Mouse (Mus musculus): Measurements from ENCODE around the gene 1700025G04Rik. TPM values are rescaled to one million over a fixed set of nuclear protein-coding genes. Genes with fewer than 3 reads are reported as not detected.

The 1700025G04Rik gene
- polyA plus RNA-seq, 1 experiment from 2014 or later, result 29.3 TPM

DNA sequence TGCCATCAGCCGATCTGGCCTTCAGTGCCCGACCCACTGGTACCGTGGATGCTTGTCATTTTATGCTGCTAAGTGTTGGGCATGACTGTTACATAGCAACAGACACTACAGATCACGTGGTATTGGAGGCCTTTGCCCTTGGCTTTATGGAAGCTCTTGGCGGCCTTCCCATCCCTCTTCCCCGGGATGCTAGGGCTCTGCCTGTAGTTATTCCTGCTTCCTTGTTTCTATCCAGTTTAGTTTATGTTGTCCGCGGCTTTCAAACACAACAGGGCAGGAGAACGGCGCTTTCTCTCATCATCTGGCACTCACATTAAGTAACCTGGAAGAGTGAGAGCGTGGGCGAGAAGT is 226.2 kb downstream of the 1700025G04Rik start:
- DNase-seq (ENCODE audit: low spot score), result no peak
- no peak for ATAC-seq (replicated peaks; ENCODE audit: insufficient number of reproducible peaks, low FRiP score, low TSS enrichment, low read depth)
- Histone ChIP-seq H3K9ac (replicated peaks; ENCODE audit: low read length) (no peak overlapping the region), H3K4me1 (ENCODE audit: control insufficient read depth, insufficient read depth, low read length) (no peaks in the 10 kb centered on the region), H3K4me2 (ENCODE audit: low read depth, low read length) (no peak overlapping the region), H3K27me3 (ENCODE audit: control insufficient read depth, insufficient read depth, low read length) (no peaks in the 10 kb centered on the region), H3K4me3 (ENCODE audit: low read depth, low read length) (no peak overlapping the region), H3K36me3 (replicated peaks; ENCODE audit: control insufficient read depth, insufficient read depth, low read depth, low read length) (no peaks in the 10 kb centered on the region), H3K27ac (replicated peaks; ENCODE audit: low read depth, low read length) (no peak overlapping the region), H3K9me3 (replicated peaks; ENCODE audit: control insufficient read depth, low read length) (no peaks in the 10 kb centered on the region)
- 86% methylated on average over 12 of the region's 12 CpGs for WGBS

DNA sequence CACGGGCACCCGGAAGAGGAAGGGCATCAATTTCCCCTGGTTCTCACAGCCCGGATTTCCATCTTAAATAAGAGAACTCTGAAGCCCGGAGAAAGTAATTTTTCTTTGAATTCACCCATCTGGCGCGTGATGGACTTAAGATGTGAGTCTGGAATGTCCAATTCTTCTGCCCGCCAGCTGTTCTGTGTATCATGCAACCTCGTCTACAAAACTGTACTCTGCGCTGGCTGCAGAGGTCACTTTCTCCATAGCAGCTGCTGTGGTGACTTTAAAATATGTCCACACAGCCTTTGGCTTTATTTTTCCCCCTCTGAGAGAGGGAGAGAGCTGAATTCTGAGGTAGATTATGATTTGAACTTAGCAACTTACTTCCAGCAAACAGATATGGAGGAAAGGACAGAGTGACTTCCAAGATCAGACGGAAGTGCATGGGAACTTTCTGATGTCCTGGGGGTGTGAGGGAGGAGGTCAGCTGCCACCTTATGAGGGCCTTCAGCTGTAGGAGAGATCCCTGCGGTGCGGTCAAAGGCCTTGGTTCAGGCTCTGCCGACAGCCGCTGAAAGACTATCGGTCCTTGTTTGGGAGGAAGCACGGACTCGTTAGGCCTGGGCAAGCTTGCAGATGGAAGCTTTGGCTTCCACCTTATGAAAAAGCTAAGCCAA is 226.7 kb downstream of the 1700025G04Rik start:
- no peak overlapping the region for H3K27ac ChIP-seq (replicated peaks; ENCODE audit: low read depth, low read length)
- H3K36me3 ChIP-seq (replicated peaks; ENCODE audit: control insufficient read depth, insufficient read depth, low read depth, low read length), result no peaks in the 10 kb centered on the region
- 75% methylated on average over 17 of the region's 17 CpGs for WGBS
- no peak overlapping the region for H3K9ac ChIP-seq (replicated peaks; ENCODE audit: low read length)
- no peaks in the 10 kb centered on the region for H3K4me1 ChIP-seq (ENCODE audit: control insufficient read depth, insufficient read depth, low read length)
- no peaks in the 10 kb centered on the region for H3K9me3 ChIP-seq (replicated peaks; ENCODE audit: control insufficient read depth, low read length)
- no peak overlapping the region for H3K4me2 ChIP-seq (ENCODE audit: low read depth, low read length)
- no peak overlapping the region for H3K4me3 ChIP-seq (ENCODE audit: low read depth, low read length)
- no peak for ATAC-seq (replicated peaks; ENCODE audit: insufficient number of reproducible peaks, low FRiP score, low TSS enrichment, low read depth)
- no peak for DNase-seq (ENCODE audit: low spot score)
- no peaks in the 10 kb centered on the region for H3K27me3 ChIP-seq (ENCODE audit: control insufficient read depth, insufficient read depth, low read length)

DNA sequence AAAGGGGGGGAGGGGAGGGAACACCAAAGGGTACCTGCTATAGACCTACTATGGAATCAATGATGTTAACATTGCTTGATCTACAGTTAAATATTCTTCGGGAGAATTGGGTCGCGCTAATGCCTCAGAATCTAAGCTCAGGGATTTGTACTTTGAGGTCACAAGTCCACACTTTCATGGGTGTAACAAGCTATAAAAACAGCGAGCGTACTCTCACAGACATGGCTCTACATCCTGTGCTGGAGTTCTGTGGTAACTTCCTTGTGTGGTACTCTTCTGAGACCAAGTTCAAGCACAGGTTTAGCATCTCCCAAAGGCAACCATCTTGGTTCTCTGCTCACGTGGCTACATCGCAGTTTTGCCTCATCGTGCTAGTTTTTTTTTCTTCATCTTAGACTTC is 227.8 kb downstream of the 1700025G04Rik start:
- 92% methylated on average over 8 of the region's 8 CpGs for WGBS
- Histone ChIP-seq H3K4me3 (ENCODE audit: low read depth, low read length) (no peak overlapping the region), H3K36me3 (replicated peaks; ENCODE audit: control insufficient read depth, insufficient read depth, low read depth, low read length) (no peaks in the 10 kb centered on the region), H3K4me1 (ENCODE audit: control insufficient read depth, insufficient read depth, low read length) (no peaks in the 10 kb centered on the region), H3K9me3 (replicated peaks; ENCODE audit: control insufficient read depth, low read length) (no peaks in the 10 kb centered on the region), H3K27me3 (ENCODE audit: control insufficient read depth, insufficient read depth, low read length) (no peaks in the 10 kb centered on the region), H3K9ac (replicated peaks; ENCODE audit: low read length) (no peak overlapping the region), H3K4me2 (ENCODE audit: low read depth, low read length) (no peak overlapping the region), H3K27ac (replicated peaks; ENCODE audit: low read depth, low read length) (no peak overlapping the region)
- DNase-seq (ENCODE audit: low spot score) (no peak), ATAC-seq (replicated peaks; ENCODE audit: insufficient number of reproducible peaks, low FRiP score, low TSS enrichment, low read depth) (no peak)

DNA sequence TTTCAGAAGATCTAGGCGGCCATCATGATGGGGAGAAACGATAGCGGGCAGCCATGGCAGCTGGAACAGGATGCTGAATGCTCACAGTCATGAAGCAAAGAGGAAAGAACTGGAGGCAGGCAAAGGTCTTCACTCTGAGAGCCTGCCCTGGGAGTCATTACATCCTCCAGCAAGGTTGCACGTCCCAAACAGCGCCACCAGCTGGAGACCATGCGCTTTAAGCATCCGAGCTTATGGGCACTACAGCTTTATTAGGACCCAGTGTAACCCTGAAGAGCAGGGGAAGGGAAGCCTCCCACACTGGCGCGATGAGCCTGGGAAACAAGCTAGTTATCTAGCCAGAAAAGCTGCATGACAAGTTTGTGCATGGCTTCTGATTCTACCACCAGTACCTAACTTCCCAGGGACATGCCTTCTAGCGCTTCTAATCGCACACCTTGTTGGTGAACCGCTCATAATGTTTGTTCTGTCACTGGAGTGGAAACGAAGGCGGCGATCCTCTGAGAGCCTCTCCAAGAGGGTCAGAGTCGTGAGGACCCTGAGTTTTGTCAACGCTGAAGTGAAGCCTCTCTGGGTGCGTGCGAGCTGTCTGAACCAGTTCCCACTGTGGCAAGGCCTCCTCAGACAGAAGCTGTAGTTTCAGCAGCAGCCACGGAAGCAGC is 228.5 kb downstream of the 1700025G04Rik start:
- no peak overlapping the region for H3K9ac ChIP-seq (replicated peaks; ENCODE audit: low read length)
- H3K27ac ChIP-seq (replicated peaks; ENCODE audit: low read depth, low read length), result no peak overlapping the region
- no peaks in the 10 kb centered on the region for H3K27me3 ChIP-seq (ENCODE audit: control insufficient read depth, insufficient read depth, low read length)
- ATAC-seq (replicated peaks; ENCODE audit: insufficient number of reproducible peaks, low FRiP score, low TSS enrichment, low read depth) (no peak), DNase-seq (ENCODE audit: low spot score) (no peak)
- H3K4me1 ChIP-seq (ENCODE audit: control insufficient read depth, insufficient read depth, low read length), result no peaks in the 10 kb centered on the region
- no peaks in the 10 kb centered on the region for H3K36me3 ChIP-seq (replicated peaks; ENCODE audit: control insufficient read depth, insufficient read depth, low read depth, low read length)
- 62% methylated on average over 20 of the region's 20 CpGs for WGBS
- H3K4me3 ChIP-seq (ENCODE audit: low read depth, low read length), result no peak overlapping the region
- no peak overlapping the region for H3K4me2 ChIP-seq (ENCODE audit: low read depth, low read length)
- H3K9me3 ChIP-seq (replicated peaks; ENCODE audit: control insufficient read depth, low read length), result no peaks in the 10 kb centered on the region

DNA sequence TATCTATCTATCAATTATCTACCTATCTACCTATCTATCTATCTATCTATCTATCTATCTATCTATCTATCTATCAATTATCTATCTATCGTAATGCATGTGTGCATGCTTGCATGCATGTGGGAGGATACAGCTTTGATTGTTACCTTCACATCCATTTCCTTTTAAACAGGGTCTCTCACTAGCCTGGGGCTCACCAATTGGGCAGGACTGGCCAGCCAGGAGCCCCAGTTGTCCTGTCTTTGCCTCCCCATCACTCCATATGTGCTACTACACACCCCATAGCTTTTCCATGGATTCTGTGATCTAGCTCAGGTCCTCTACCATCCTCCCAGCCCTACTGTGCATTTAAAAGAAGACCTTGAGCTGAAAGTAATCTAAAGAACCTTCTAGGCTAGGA is 231.5 kb downstream of the 1700025G04Rik start:
- DNase-seq (ENCODE audit: low spot score) (no peak), ATAC-seq (replicated peaks; ENCODE audit: insufficient number of reproducible peaks, low FRiP score, low TSS enrichment, low read depth) (no peak)
- Histone ChIP-seq H3K9me3 (replicated peaks; ENCODE audit: control insufficient read depth, low read length) (no peaks in the 10 kb centered on the region), H3K4me1 (ENCODE audit: control insufficient read depth, insufficient read depth, low read length) (no peaks in the 10 kb centered on the region), H3K4me3 (ENCODE audit: low read depth, low read length) (no peak overlapping the region), H3K36me3 (replicated peaks; ENCODE audit: control insufficient read depth, insufficient read depth, low read depth, low read length) (no peaks in the 10 kb centered on the region), H3K9ac (replicated peaks; ENCODE audit: low read length) (no peak overlapping the region), H3K27me3 (ENCODE audit: control insufficient read depth, insufficient read depth, low read length) (no peaks in the 10 kb centered on the region), H3K27ac (replicated peaks; ENCODE audit: low read depth, low read length) (no peak overlapping the region), H3K4me2 (ENCODE audit: low read depth, low read length) (no peak overlapping the region)
- 100% methylated on average over 1 of the region's 1 CpGs for WGBS

DNA sequence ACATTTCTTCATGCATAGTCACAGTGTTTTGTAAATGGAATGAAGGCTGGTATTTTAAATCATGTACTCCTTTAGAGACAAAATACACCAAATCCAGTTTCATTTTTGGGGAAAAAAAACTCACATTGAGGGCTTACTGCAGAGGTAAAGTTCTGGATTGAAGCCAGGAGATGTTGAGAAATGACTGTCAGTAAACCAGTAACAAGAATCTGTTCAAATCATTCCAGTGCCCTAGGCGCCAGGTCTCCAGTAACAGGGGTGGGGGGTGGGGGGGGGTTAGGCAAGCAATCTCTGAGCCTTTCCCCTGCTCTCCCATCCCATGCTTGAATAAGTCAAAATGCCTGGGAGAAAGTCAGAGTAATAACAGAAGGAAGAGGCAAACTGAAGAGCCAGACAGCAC is 234.4 kb downstream of the 1700025G04Rik start:
- Histone ChIP-seq H3K4me2 (ENCODE audit: low read depth, low read length) (no peak overlapping the region), H3K4me3 (ENCODE audit: low read depth, low read length) (no peak overlapping the region), H3K36me3 (replicated peaks; ENCODE audit: control insufficient read depth, insufficient read depth, low read depth, low read length) (no peaks in the 10 kb centered on the region), H3K27ac (replicated peaks; ENCODE audit: low read depth, low read length) (no peak overlapping the region), H3K4me1 (ENCODE audit: control insufficient read depth, insufficient read depth, low read length) (no peaks in the 10 kb centered on the region), H3K9ac (replicated peaks; ENCODE audit: low read length) (no peak overlapping the region), H3K9me3 (replicated peaks; ENCODE audit: control insufficient read depth, low read length) (no peaks in the 10 kb centered on the region), H3K27me3 (ENCODE audit: control insufficient read depth, insufficient read depth, low read length) (no peaks in the 10 kb centered on the region)
- WGBS, result 70% methylated on average over 1 of the region's 1 CpGs
- ATAC-seq (replicated peaks; ENCODE audit: insufficient number of reproducible peaks, low FRiP score, low TSS enrichment, low read depth) (no peak), DNase-seq (ENCODE audit: low spot score) (no peak)

DNA sequence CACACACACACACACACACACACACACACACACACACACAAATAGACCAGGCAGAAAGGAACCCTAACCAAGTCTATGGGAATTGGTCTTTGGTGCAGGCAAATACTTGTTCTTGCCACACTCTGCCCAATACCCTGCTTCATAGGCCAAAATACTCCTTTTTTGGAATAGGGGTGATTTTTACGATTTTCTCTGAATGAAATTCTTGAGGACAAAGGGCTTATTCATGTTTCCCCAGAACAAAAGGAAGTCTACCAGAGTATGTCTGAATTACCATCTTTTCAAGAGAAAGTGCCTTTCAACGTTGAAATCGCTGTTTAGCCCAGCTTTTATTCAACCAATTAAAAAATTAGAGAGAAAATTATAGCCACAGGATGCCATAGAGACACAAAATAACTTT is 237.9 kb downstream of the 1700025G04Rik start:
- H3K9ac ChIP-seq (replicated peaks; ENCODE audit: low read length), result no peak overlapping the region
- H3K36me3 ChIP-seq (replicated peaks; ENCODE audit: control insufficient read depth, insufficient read depth, low read depth, low read length), result no peaks in the 10 kb centered on the region
- no peaks in the 10 kb centered on the region for H3K27me3 ChIP-seq (ENCODE audit: control insufficient read depth, insufficient read depth, low read length)
- H3K9me3 ChIP-seq (replicated peaks; ENCODE audit: control insufficient read depth, low read length), result no peaks in the 10 kb centered on the region
- H3K4me1 ChIP-seq (ENCODE audit: control insufficient read depth, insufficient read depth, low read length), result no peaks in the 10 kb centered on the region
- ATAC-seq (replicated peaks; ENCODE audit: insufficient number of reproducible peaks, low FRiP score, low TSS enrichment, low read depth) (no peak), DNase-seq (ENCODE audit: low spot score) (no peak)
- 45% methylated on average over 3 of the region's 3 CpGs for WGBS
- H3K4me2 ChIP-seq (ENCODE audit: low read depth, low read length), result no peak overlapping the region
- no peak overlapping the region for H3K27ac ChIP-seq (replicated peaks; ENCODE audit: low read depth, low read length)
- no peak overlapping the region for H3K4me3 ChIP-seq (ENCODE audit: low read depth, low read length)

DNA sequence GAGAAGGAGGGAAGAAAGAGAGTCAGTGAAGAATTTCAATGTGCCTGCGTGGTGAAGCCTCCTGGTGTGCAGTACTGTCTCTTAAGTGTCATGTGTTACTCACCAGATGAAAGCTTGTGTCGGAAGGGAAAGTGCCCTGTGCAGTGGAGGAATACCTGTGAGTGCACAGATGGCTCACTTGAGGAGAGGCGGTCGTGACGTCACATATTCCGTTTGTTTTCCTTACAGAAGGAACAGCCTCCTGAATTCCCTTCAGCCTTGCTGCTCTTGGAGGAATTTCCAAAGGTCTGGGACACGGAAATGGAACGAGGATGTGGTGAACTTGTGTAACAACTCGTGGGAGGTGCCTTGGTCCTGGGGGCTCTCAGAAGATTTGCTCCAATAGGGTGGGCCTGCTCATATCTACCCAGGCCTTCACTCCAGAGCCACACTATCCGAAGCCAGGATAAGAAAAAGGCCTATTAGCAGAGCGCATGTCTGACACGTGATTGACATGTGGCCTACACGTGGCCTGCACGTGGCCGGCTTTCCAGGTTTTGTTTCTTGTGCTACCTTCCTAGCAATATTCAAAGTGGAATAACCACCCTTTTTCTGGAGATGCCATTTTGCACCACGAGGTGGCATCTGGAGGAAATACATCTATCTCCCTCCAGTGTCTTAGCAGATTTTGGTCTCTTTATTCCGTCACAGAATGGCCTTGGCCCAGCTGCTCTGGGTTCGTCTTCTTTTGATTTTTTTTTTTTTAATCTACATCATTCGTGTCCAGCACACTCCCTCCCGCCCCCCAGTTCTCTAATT is 238.7 kb downstream of the 1700025G04Rik start:
- Histone ChIP-seq H3K9ac (replicated peaks; ENCODE audit: low read length) (no peak overlapping the region), H3K9me3 (replicated peaks; ENCODE audit: control insufficient read depth, low read length) (no peaks in the 10 kb centered on the region), H3K27me3 (ENCODE audit: control insufficient read depth, insufficient read depth, low read length) (no peaks in the 10 kb centered on the region), H3K4me3 (ENCODE audit: low read depth, low read length) (no peak overlapping the region), H3K4me1 (ENCODE audit: control insufficient read depth, insufficient read depth, low read length) (no peaks in the 10 kb centered on the region), H3K27ac (replicated peaks; ENCODE audit: low read depth, low read length) (no peak overlapping the region), H3K36me3 (replicated peaks; ENCODE audit: control insufficient read depth, insufficient read depth, low read depth, low read length) (no peaks in the 10 kb centered on the region), H3K4me2 (ENCODE audit: low read depth, low read length) (no peak overlapping the region)
- no peak for ATAC-seq (replicated peaks; ENCODE audit: insufficient number of reproducible peaks, low FRiP score, low TSS enrichment, low read depth)
- no peak for DNase-seq (ENCODE audit: low spot score)
- WGBS, result 87% methylated on average over 20 of the region's 20 CpGs

All from embryonic facial prominence, embryonic 11.5 days (tissue).